Mouse (Mus musculus): ENCODE measurements around the gene Dhx9.
"Not testable (repeated sequence)": the region's sequence is repeated elsewhere in the genome, so short reads cannot be mapped to it uniquely, and the experiment has no call there.

GRCm38 (mm10) chr1:153415742-153416141 lies 71.7 kb downstream of the Dhx9 start:
- TF ChIP-seq CTCF (IDR thresholded peaks at IDR 0.05 in 2 of 3, conservative IDR thresholded peaks at IDR 0.05 in 1 of 3; ENCODE audit: control insufficient read depth in 1 of 3, insufficient read depth in 1 of 3, low read depth in 2 of 3, low read length in 3 of 3, poor library complexity in 1 of 3, severe bottlenecking in 1 of 3); ETS1 (IDR thresholded peaks at IDR 0.05; ENCODE audit: low read depth, low read length): not testable (repeated sequence)
